Mouse (Mus musculus) ZHBTc4 (cell line): ENCODE measurements around the gene Styx.
"Not testable (repeated sequence)": the region's sequence is repeated elsewhere in the genome, so short reads cannot be mapped to it uniquely, and the experiment has no call there.

Source experiments
- DNase-seq: peaks from one replicate; pipeline ENCODE4 v3.0.0-alpha.2; 2011; ENCODE audit warnings: low read depth, low spot score

Styx gene

GRCm38 (mm10) chr14:45364211-45365195, 13.6 kb downstream of the Styx start:
- no peak for DNase-seq

- peak; percentile 45 for DNase-seq
Observed at GRCm38 (mm10) chr14:45365196-45365587, 14.3 kb downstream of the Styx start.

DNA sequence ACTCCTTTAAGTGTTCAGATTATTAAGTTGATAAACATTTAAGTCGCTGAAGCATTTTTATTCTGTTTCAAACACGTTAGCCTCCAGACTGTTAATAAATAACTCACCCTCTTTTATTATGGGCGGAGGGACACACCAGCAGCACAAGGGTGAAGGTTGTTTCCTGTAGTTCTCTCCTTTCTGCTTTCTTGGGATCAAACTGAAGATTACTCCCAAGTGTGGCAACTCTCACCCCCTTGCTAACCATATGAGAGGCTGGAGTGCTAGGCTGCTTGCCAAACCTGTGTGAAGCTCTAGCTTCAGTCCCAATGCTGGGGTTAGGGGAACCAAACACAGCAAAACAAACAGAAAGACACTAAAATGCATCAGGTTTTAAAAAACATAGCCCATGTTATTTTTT, 27.9 kb downstream of the Styx start:
- DNase-seq = no peak

- DNase-seq = no peak
Observed at GRCm38 (mm10) chr14:45380756-45381155, 29.9 kb downstream of the Styx start.

- DNase-seq = peak; percentile 41
Observed at GRCm38 (mm10) chr14:45382912-45383311, 32.0 kb downstream of the Styx start.

- DNase-seq = no peak
Observed at GRCm38 (mm10) chr14:45385596-45385995, 34.7 kb downstream of the Styx start.

DNA sequence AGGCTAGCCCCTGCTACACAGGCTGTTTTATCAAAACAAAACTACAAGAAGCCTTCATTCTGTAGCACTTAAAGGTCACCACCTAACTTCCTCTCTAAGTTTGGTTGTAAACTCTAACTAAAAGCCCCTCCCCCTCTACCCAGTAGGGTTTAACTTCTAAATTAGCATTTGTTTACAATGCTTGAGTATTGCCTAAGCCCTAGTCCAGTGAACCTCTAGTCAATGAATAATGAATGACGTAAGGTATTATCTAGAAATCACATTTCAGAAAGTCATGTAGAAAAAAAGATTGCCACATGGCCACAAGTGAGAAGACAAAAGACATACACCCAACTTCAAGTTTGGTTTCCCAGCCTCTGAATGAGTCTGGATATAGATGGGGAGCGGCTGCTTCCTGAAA, 36.6 kb downstream of the Styx start:
- peak; percentile 83 for DNase-seq

DNA sequence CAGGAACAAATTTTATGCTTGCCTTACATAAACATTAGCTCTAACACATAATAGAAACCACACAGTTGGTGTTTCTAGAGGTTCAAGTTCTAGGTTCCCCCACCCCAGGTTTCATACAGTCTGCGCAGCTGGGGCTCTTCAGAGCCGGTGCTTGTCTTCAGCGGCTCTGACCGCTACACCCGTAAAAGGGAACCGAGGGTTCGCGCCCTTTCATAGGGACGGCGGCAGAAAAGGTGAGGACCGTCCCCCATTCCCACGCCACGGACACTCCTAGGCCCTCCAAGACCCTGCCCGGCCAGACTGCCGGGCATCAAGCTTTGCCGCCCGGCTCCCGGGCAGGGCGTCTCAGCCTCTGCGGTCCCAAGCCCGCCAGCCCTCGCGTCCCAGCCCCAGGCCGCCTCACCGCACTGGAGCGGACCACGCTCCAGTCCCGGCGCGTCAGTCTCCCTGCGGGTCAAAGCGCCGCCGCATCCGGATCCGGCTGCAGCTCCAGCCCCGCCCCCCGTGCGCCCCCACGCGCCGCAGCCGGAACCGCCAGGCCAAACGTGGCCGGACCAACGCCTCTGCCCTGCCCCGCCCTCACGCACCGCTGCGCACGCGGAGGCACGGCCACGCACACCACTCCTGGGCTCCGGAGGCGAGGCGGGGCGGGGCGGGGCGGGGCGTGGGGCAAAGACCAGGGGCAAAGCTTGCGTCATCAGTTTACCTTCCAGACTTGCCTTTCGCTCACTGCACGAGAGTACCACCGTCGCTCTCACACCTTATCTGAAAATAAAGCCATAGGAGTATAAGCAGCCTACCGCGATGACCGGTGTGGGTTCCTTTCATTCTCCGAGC, 37.7 kb downstream of the Styx start:
- DNase-seq = peak; percentile 98

- no peak for DNase-seq
Observed at GRCm38 (mm10) chr14:45389194-45389593, 38.3 kb downstream of the Styx start.

- peak; percentile 64 for DNase-seq
Observed at GRCm38 (mm10) chr14:45399836-45400235, 48.9 kb downstream of the Styx start.

- DNase-seq = no peak
Observed at GRCm38 (mm10) chr14:45403651-45404050, 52.8 kb downstream of the Styx start.

GRCm38 (mm10) chr14:45404813-45405212, 53.9 kb downstream of the Styx start, which contains the start of gene Gnpnat1:
Gene Gnpnat1 (minus strand): TSS chr14:45404913.
- not testable (repeated sequence) for DNase-seq

- DNase-seq = no peak
Observed at GRCm38 (mm10) chr14:45416265-45416664, 65.4 kb downstream of the Styx start.

DNA sequence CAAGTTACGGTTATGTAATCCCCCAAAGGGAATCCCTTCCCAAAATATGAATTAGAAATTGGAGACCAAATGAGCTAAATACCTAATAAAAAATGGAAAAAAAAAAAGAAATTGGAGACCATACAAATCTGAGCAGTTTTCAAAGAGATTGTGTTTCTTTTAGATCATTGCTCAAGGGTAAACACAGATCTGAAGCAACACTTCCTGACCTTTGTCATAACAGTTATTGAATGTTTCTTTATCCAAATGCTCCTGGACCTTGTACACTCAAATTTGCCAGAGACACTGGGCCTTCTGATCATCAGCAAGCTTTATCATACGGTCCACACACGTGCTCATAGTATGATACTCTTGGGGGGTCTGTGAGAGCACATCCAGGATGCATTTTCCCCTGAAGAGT, 67.7 kb downstream of the Styx start:
- no peak for DNase-seq

GRCm38 (mm10) chr14:45419323-45419722, 68.4 kb downstream of the Styx start:
- DNase-seq = no peak

DNA sequence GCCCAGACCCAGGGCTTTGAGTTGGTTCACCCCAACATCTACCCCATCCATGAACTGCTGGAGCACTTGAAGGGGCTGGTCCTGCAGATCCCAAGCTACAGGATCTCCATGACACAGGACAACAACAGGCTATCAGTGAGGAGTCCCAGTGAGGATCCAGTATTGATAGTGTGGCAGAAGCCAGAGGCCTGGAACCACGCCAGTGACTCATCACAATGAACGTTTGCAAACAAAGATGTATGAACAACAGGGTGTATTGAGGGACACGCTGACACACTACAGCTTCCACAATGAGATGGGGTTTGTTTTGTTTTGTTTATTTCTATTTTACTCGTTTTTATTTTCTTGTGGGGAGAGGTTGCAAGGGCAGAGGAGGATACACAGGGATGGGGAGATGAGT, 71.5 kb downstream of the Styx start:
- DNase-seq = no peak

GRCm38 (mm10) chr14:45423220-45423619, 72.3 kb downstream of the Styx start:
- DNase-seq = peak; percentile 79

GRCm38 (mm10) chr14:45430066-45430842, 79.4 kb downstream of the Styx start:
- no peak for DNase-seq

GRCm38 (mm10) chr14:45432003-45432402, 81.1 kb downstream of the Styx start:
- DNase-seq = peak; percentile 71

- peak; percentile 66 for DNase-seq
Observed at GRCm38 (mm10) chr14:45434220-45434619, 83.3 kb downstream of the Styx start.

DNA sequence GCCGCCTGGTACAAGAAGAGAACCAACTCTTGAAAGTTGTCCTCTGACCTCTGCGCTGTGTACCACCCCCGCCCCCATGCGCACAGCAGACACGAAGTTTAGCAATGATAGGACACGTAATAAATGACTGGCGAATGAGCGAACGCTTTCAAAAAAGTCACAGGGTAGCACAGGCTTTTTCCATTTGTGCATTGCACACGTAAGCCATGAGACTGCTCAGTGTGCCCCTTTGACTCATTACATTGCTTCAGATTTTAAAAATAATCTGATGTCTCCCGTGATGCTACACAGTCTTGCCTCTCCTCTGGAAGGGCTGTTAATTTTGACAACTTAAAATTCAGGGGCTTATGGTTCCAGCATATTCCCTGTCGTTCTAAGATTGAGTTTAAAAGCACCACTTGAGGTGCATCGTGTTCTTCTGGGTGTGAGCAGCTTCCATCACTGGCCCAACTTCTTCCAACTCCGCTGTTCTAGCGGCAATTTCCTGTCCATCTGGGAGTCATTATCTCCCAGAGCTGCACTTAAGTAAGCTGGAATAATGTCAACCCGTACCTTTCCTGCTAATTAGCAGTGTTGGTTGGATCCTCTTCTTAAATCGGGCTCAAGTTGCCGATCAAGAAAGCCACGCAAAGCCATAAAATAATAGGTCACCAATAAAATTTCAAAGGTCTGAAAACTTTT, 87.5 kb downstream of the Styx start:
- DNase-seq = peak; percentile 46
